Mouse (Mus musculus) embryonic facial prominence, embryonic 15.5 days (tissue): ENCODE measurements around the gene Thsd4. TPM values are rescaled to one million over a fixed set of nuclear protein-coding genes. Genes with fewer than 3 reads are reported as not detected.

Experiments used
- ATAC-seq: fragments of 200-750 bp; cut with Nextera tagmentation; 2 replicates; pipeline ENCODE4 v1.8.0; 2017; ENCODE audit warnings: low read depth, moderate TSS enrichment; ENCODE audit not compliant: insufficient number of reproducible peaks, low FRiP score, low TSS enrichment
- H3K27ac ChIP-seq: fragments of 300-500 bp; sonication (generic); replicated peaks from 2 replicates; pipeline ENCODE4 v1.5.1; 2015; ENCODE audit warnings: mild to moderate bottlenecking, inconsistent platforms
- H3K27me3 ChIP-seq: fragments of 300-500 bp; sonication (generic); 2 replicates; pipeline ENCODE4 v1.6.1; 2015; ENCODE audit warnings: inconsistent platforms
- H3K36me3 ChIP-seq: fragments of 300-500 bp; sonication (generic); 2 replicates; pipeline ENCODE4 v1.6.1; 2015; ENCODE audit warnings: mild to moderate bottlenecking, inconsistent platforms
- H3K4me1 ChIP-seq: fragments of 300-500 bp; sonication (generic); 2 replicates; pipeline ENCODE4 v1.6.1; 2015; ENCODE audit warnings: inconsistent platforms
- H3K4me2 ChIP-seq: fragments of 300-500 bp; sonication (generic); replicated peaks from 2 replicates; pipeline ENCODE4 v1.6.1; 2015; ENCODE audit warnings: mild to moderate bottlenecking, inconsistent platforms
- H3K4me3 ChIP-seq: fragments of 300-500 bp; sonication (generic); replicated peaks from 2 replicates; pipeline ENCODE4 v1.5.1; 2015; ENCODE audit warnings: mild to moderate bottlenecking, inconsistent platforms
- H3K9ac ChIP-seq: fragments of 300-500 bp; sonication (generic); 2 replicates; pipeline ENCODE4 v1.6.1; 2015; ENCODE audit warnings: inconsistent platforms
- H3K9me3 ChIP-seq: fragments of 300-500 bp; sonication (generic); replicated peaks from 2 replicates; pipeline ENCODE4 v1.6.1; 2016; ENCODE audit warnings: inconsistent platforms
- WGBS: fragments of 180-500 bp; shearing (Covaris S2); methylation state at CpG from one replicate; pipeline ENCODE4 v1.1.7; 2015; 5-methylcytosine and 5-hydroxymethylcytosine counted together
- polyA plus RNA-seq: library from polyadenylated mRNA; unstranded; fragments of >200 nt; fragmentation: Nextera tagmentation; extraction: Ambion mirVana; gene quantifications from 2 replicates; pipeline ENCODE4 v1.2.1, GENCODE M21; 2015

Thsd4 gene
- polyA plus RNA-seq, 1 experiment from 2014 or later: 26.0 TPM

DNA sequence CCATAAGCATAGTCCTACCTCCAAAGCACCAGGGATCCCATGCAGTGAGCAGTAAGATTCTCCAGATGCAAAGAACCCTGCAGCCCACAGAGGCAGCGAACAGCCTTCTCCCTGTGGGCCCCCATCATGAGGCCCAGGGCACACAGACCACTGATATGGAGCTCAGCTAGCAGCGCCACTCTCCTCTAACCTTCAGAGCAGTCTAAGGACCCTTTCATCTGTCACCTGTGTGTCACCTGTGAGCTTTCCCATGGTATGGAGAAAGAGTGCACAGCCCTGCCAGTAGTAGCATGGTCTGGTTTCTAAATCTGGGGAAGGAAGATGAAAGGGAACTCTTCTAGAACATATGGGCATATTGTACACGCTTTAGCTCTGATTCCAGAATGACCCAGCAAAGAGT lies 72.3 kb downstream of the Thsd4 start:
- H3K36me3 ChIP-seq: no peaks in the 10 kb centered on the region
- no peak overlapping the region for H3K4me3 ChIP-seq
- no peak overlapping the region for H3K27ac ChIP-seq
- H3K27me3 ChIP-seq: no peaks in the 10 kb centered on the region
- 80% methylated on average over 3 of the region's 3 CpGs for WGBS
- no peak overlapping the region for H3K4me2 ChIP-seq
- H3K9ac ChIP-seq: no peak overlapping the region
- H3K9me3 ChIP-seq: no peaks in the 10 kb centered on the region
- no peak for ATAC-seq
- H3K4me1 ChIP-seq: peaks cover 24% of the 10 kb centered on the region

DNA sequence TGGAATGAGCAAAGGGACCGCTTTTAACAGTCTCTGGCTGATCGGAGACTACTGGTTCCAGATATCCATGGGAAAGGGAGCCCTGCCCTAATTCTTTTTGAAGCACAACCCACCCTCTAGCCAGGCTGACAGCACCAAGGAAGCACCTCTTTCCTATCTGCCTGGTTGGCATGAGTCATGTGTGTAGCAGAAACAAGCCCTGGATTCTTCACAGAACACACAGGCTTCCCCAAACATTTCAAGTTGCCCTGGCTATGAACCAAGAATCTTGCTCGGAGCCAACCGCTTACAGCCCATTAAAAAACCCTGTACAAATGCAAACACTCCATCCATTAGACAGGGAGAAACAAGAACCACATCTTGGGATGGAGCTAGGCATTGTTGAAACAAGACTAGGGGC lies 76.0 kb downstream of the Thsd4 start:
- H3K36me3 ChIP-seq: no peaks in the 10 kb centered on the region
- no peak for ATAC-seq
- peaks cover 22% of the 10 kb centered on the region for H3K4me1 ChIP-seq
- peak overlapping the region; percentile 18; the same call in 1 of the 2 replicates for H3K27ac ChIP-seq
- H3K9ac ChIP-seq: no peak overlapping the region
- no peak overlapping the region for H3K4me2 ChIP-seq
- 43% methylated on average over 4 of the region's 4 CpGs for WGBS
- no peaks in the 10 kb centered on the region for H3K9me3 ChIP-seq
- H3K4me3 ChIP-seq: no peak overlapping the region
- H3K27me3 ChIP-seq: no peaks in the 10 kb centered on the region

DNA sequence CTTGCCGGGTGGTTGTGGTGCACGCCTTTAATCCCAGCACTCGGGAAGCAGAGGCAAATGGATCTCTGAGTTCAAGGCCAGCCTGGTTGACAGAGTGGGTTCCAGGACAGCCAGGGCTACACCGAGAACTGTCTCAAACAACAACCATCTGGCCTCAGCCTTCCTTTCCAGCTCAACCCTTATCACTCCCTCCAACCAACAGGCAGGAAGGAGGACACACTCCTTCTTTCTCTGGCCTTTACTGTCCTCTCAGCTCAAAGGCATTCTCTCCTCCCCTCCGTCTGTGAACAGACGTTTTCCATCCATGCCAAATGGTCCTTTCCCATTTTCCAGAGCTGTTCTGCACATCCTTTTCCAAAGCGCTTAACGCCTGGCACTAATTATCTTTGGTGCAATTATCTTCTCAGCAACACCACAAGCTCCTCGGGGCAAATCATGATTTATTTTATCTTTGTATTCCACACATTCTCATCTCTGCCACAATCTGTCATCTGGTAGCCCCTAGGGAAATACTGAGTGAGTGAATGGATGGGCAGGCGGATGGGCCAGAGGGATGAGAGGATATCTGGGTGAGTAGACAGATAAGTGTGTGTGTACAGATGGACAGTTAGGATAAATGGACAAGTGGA lies 80.5 kb downstream of the Thsd4 start:
- H3K27ac ChIP-seq: no peak overlapping the region
- no peaks in the 10 kb centered on the region for H3K27me3 ChIP-seq
- no peak for ATAC-seq
- H3K4me1 ChIP-seq: peaks cover 19% of the 10 kb centered on the region
- no peak overlapping the region for H3K4me3 ChIP-seq
- WGBS: 54% methylated on average over 10 of the region's 10 CpGs
- H3K36me3 ChIP-seq: no peaks in the 10 kb centered on the region
- no peak overlapping the region for H3K9ac ChIP-seq
- H3K9me3 ChIP-seq: no peaks in the 10 kb centered on the region
- H3K4me2 ChIP-seq: no peak overlapping the region

DNA sequence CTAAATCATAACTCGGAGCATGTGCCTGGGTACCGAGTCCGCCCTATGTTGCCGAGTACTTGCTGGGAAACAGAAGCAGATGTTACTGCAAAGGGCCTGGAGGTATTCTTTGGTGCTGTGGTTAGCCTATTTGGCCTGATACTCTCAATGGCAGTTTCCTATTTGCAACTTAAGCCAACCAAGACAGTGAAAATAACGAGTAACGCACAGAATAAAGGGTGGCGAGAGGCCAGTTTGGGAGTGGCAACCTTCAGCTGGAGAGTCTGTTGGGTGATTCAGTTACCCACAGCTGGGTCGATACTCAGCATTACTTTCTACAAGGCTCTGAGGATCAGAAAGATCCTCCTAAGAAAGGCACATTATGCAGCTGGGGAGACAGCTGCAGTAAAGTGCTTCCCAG lies 81.3 kb downstream of the Thsd4 start:
- no peaks in the 10 kb centered on the region for H3K9me3 ChIP-seq
- H3K4me1 ChIP-seq: peaks cover 12% of the 10 kb centered on the region
- H3K4me2 ChIP-seq: no peak overlapping the region
- ATAC-seq: no peak
- WGBS: 40% methylated on average over 8 of the region's 8 CpGs
- 0 out of 2 replicates have a peak overlapping the region, but pooled peaks have one; percentile 24 for H3K27ac ChIP-seq
- H3K9ac ChIP-seq: no peak overlapping the region
- no peaks in the 10 kb centered on the region for H3K36me3 ChIP-seq
- H3K27me3 ChIP-seq: no peaks in the 10 kb centered on the region; the same call in 1 of the 2 replicates
- no peak overlapping the region for H3K4me3 ChIP-seq

DNA sequence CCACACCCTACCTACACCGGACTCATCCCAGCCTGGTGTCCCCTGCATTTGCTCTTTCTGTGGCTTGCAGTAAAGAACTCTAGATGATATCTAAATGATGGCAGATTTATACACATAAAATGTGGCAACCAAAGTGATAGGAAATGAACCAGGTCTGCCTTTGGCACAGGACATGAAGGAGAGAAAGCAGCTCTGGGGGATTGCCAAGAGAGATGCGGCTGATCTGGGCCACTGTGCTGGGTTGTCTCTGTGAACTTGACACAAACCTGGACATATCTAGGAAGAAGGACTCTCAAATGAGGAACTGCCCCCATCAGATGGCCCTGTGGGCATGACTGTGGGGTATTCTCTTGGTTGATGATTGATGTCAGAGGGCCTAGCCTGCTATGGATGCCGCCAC lies 85.6 kb downstream of the Thsd4 start:
- H3K27me3 ChIP-seq: no peaks in the 10 kb centered on the region; the same call in 1 of the 2 replicates
- H3K36me3 ChIP-seq: no peaks in the 10 kb centered on the region
- no peaks in the 10 kb centered on the region for H3K9me3 ChIP-seq
- H3K9ac ChIP-seq: no peak overlapping the region
- 93% methylated on average over 3 of the region's 3 CpGs for WGBS
- ATAC-seq: no peak
- H3K4me1 ChIP-seq: peaks cover 8% of the 10 kb centered on the region
- H3K4me2 ChIP-seq: no peak overlapping the region
- H3K27ac ChIP-seq: no peak overlapping the region
- H3K4me3 ChIP-seq: no peak overlapping the region

DNA sequence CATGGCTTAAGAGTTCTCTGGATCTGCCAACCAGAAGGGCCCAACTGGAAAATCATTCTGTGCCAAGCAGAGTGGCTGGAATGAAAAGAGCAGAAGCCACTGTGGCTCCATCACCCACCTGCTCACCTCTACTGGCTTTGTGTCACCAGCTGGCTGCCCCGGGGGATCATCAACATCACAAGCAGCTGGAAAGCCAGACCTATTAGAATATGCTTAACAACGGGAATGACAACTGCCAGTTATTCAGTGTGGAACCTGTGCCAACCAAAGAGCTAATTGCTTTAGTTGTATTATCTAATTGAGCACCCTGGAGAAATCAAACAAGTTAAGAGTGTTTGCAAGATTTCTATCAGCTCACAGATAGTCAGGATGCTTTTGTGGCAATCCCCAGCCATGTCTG lies 87.8 kb downstream of the Thsd4 start:
- Histone ChIP-seq H3K36me3 (no peaks in the 10 kb centered on the region), H3K27ac (no peak overlapping the region), H3K4me3 (no peak overlapping the region), H3K4me2 (no peak overlapping the region), H3K4me1 (no peaks in the 10 kb centered on the region; the same call in 1 of the 2 replicates), H3K9me3 (no peaks in the 10 kb centered on the region), H3K9ac (no peak overlapping the region), H3K27me3 (no peaks in the 10 kb centered on the region; the same call in 1 of the 2 replicates)
- WGBS: 43% methylated on average over 2 of the region's 2 CpGs
- no peak for ATAC-seq

DNA sequence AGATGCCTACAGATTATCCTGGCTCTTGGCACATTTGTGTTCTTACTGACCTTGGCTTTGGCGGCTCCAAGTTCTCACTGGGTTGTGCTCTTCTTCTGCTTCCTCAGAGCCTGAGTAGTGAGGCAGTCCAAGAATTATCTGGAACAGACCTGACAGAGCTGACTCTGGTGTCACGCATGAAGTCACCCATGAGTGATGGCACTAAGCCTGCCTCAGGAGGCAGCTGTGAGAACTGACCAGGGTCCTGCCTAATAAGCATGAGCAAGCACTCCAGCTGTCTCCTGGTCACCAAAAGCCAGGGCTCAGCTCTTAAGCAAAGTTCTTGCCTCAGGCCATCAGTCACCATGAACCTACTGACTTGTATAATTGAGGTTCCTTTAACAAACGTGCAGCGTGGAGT lies 89.9 kb downstream of the Thsd4 start:
- Histone ChIP-seq H3K9ac (no peak overlapping the region), H3K4me2 (no peak overlapping the region), H3K27ac (no peak overlapping the region), H3K27me3 (peaks cover 4% of the 10 kb centered on the region; the same call in 1 of the 2 replicates), H3K4me1 (no peaks in the 10 kb centered on the region), H3K9me3 (no peaks in the 10 kb centered on the region), H3K4me3 (no peak overlapping the region), H3K36me3 (no peaks in the 10 kb centered on the region)
- WGBS: 80% methylated on average over 4 of the region's 4 CpGs
- ATAC-seq: no peak

DNA sequence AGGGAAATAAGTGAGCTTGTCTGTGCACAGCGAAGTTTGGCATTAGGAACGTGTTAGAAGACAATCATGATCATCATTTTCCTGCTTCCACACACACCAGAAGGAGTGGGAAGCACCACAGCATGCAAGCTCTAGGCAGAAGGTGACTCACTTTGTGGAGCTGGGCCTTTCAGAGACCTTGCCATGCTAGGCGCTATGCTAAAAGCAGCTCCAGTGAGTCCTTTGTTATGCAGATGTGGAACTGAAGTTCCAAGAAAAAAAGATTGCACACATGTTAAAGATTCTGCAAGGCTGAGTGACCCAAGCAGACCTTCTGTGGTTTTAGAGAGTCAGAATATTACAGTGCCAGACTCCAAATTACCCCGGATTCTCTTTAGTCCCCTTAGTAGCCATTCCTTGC lies 91.8 kb downstream of the Thsd4 start:
- Histone ChIP-seq H3K27ac (no peak overlapping the region), H3K36me3 (no peaks in the 10 kb centered on the region), H3K4me2 (no peak overlapping the region), H3K4me3 (no peak overlapping the region), H3K9me3 (no peaks in the 10 kb centered on the region), H3K4me1 (no peaks in the 10 kb centered on the region), H3K9ac (no peak overlapping the region), H3K27me3 (0 out of 2 replicates have a peak, but pooled peaks cover 4% of the 10 kb centered on the region)
- no peak for ATAC-seq
- 79% methylated on average over 4 of the region's 4 CpGs for WGBS

DNA sequence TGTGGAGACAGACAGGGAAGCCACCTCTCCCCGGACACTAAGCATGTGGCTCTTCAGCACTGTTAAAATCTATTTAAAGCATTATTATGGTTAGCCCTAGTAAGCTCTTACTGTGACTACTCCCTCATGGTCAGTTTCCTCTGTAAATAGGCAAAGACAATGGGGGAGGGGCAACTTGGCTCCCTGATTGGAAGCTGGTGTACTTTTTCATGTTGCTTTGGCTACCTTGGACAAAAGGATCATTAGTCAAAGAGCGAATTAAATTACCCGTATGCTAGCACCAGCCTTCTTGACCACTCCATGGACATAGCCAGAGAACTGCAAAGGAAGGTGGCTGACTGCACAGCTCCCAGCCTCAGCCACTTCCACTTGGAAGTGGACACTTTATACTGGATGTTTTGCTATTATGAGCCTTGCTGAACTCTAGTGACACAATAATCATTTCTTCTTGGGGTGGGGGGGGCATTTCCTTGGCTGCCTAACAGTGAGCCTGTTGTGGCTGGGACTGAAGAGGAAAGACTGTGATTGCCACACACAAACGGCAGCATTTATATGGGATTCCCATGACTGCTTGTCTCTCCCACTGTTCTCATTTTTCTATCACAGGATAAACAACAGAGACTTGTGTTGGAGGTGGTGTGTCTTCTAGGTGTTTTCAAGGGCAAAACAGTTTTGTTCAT lies 107.6 kb downstream of the Thsd4 start:
- Histone ChIP-seq H3K27me3 (no peaks in the 10 kb centered on the region), H3K4me2 (no peak overlapping the region), H3K27ac (no peak overlapping the region), H3K36me3 (no peaks in the 10 kb centered on the region), H3K4me1 (peaks cover 28% of the 10 kb centered on the region), H3K4me3 (no peak overlapping the region), H3K9me3 (no peaks in the 10 kb centered on the region), H3K9ac (no peak overlapping the region)
- ATAC-seq: no peak
- WGBS: 33% methylated on average over 4 of the region's 4 CpGs

DNA sequence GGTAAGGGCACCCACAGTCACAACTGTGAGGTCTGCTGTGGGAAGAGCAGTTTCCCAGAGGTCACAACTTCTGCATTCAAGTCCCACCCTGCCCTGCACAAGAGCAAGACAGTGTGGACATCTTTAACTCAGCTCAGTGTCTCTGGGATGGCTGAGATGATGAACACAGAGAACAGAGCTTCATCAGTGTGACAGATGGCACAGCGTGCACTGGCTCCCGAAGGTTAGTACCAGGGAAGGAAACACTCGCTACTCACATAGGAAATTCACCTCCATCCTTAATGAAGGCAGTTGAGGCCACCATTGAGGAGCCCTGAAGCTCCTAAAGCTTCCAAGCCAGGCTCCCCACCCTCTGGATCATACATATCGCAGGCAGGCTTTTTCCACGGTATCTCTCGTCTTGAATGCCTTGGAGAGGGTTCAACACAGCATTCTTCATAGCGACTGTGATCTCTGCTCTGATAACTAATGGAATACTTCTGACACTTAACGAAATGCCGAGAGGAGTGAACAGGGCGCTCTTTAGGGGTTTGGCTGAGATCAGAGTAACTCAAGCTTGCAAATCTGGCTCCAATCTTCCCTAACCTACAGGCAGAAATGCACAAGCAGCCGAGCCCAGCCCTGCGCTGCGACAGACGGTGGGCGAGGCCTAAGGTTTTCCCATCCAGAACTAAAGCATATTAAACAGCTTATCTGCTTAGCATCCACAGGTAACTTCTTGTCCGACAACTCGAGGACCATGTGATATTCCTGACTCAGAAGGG lies 110.8 kb downstream of the Thsd4 start:
- 28% methylated on average over 17 of the region's 17 CpGs for WGBS
- H3K27me3 ChIP-seq: no peaks in the 10 kb centered on the region
- no peak overlapping the region for H3K4me3 ChIP-seq
- H3K9me3 ChIP-seq: no peaks in the 10 kb centered on the region
- no peaks in the 10 kb centered on the region for H3K36me3 ChIP-seq
- no peak overlapping the region for H3K27ac ChIP-seq
- no peak overlapping the region for H3K9ac ChIP-seq
- ATAC-seq: no peak
- H3K4me1 ChIP-seq: peaks cover 32% of the 10 kb centered on the region
- 0 out of 2 replicates have a peak overlapping the region, but pooled peaks have one; percentile 6 for H3K4me2 ChIP-seq

DNA sequence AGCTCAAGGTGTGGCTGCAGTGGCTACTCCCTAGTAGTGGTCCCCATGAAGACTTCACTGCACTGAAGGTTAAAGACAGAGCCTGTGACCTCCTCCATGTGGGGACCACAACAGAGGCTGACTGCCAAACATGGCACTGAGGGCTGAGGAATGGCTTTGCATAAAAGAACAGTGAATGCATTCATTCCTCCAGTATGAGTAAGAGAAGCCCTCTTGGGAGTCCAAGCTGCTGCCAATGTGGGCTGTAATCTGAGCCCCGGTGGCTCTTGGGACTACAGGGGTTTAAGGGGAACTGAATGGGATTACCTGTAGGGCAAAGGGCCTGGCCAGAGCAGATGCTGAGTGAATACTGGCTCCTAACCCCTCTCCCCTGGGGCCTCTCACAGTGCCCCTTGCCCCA lies 114.5 kb downstream of the Thsd4 start:
- Histone ChIP-seq H3K27ac (no peak overlapping the region), H3K4me3 (no peak overlapping the region), H3K9me3 (no peaks in the 10 kb centered on the region), H3K4me1 (peaks cover 23% of the 10 kb centered on the region), H3K4me2 (no peak overlapping the region), H3K27me3 (no peaks in the 10 kb centered on the region), H3K36me3 (no peaks in the 10 kb centered on the region), H3K9ac (no peak overlapping the region)
- WGBS: 15% methylated on average over 1 of the region's 1 CpGs
- ATAC-seq: no peak
